Mouse (Mus musculus): Measurements from ENCODE around the gene Svopl. TPM values are rescaled to one million over a fixed set of nuclear protein-coding genes. Genes with fewer than 3 reads are reported as not detected.

Svopl gene
- polyA plus RNA-seq, 1 experiment, result 13.5 TPM

DNA sequence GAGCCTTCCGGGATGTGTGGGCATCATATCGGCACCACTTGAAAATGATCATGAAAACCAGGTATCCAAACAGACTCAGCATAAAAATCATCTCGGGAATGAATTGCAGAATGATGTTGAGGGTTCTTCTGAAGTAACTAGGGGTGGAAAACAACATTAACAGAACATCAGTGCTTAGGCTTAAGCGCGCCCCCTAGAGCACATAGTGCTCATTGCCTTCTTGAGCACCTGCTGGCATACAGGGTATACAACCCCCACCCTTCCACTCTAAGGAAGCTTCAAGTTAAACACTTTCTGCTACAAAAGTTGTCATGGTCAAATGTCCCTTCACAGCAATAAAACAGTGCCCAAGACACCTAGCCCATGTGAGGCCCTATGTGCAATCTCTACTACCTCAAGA is 12.0 kb upstream of the Svopl start:
- no peak for TF ChIP-seq POLR2A (IDR thresholded peaks at IDR 0.05; ENCODE audit: low read depth, low read length)
- peak; percentile 48; the same call in 1 of the 2 replicates for TF ChIP-seq CTCF (conservative IDR thresholded peaks at IDR 0.05; ENCODE audit: insufficient read depth, insufficient read length, low read depth, low read length)
- Histone ChIP-seq H3K27me3 (replicated peaks; ENCODE audit: control insufficient read depth, insufficient read depth, low read length) (no peaks in the 10 kb centered on the region), H3K36me3 (ENCODE audit: control insufficient read depth, insufficient read depth, low read length) (no peaks in the 10 kb centered on the region; the same call in none of the 2 replicates), H3K4me3 (ENCODE audit: insufficient read depth, low read depth, low read length) (no peak overlapping the region), H3K4me1 (ENCODE audit: control insufficient read depth, insufficient read depth, low read length) (no peaks in the 10 kb centered on the region), H3K27ac (ENCODE audit: insufficient read depth, low read depth, low read length) (no peak overlapping the region)
- WGBS, result 59% methylated on average over 5 of the region's 5 CpGs
- DNase-seq, result no peak

- Histone ChIP-seq H3K36me3 (ENCODE audit: control insufficient read depth, insufficient read depth, low read length) (peaks cover 2% of the 10 kb centered on the region), H3K4me1 (ENCODE audit: control insufficient read depth, insufficient read depth, low read length) (no peaks in the 10 kb centered on the region), H3K27ac (ENCODE audit: insufficient read depth, low read depth, low read length) (peak overlapping the region; percentile 84), H3K27me3 (replicated peaks; ENCODE audit: control insufficient read depth, insufficient read depth, low read length) (no peaks in the 10 kb centered on the region), H3K4me3 (ENCODE audit: insufficient read depth, low read depth, low read length) (no peak overlapping the region)
- TF ChIP-seq CTCF (conservative IDR thresholded peaks at IDR 0.05; ENCODE audit: insufficient read depth, insufficient read length, low read depth, low read length) (no peak), POLR2A (IDR thresholded peaks at IDR 0.05; ENCODE audit: low read depth, low read length) (no peak)
- 63% methylated on average over 15 of the region's 15 CpGs for WGBS
- peak; percentile 65 for DNase-seq
Observed at GRCm38 (mm10) chr6:38055471-38056330, 8.9 kb upstream of the Svopl start.

- no peak overlapping the region for H3K27ac ChIP-seq (ENCODE audit: insufficient read depth, low read depth, low read length)
- H3K4me1 ChIP-seq (ENCODE audit: control insufficient read depth, insufficient read depth, low read length), result 0 out of 2 replicates have a peak, but pooled peaks cover 2% of the 10 kb centered on the region
Observed at GRCm38 (mm10) chr6:38049601-38050000, 2.8 kb upstream of the Svopl start.

DNA sequence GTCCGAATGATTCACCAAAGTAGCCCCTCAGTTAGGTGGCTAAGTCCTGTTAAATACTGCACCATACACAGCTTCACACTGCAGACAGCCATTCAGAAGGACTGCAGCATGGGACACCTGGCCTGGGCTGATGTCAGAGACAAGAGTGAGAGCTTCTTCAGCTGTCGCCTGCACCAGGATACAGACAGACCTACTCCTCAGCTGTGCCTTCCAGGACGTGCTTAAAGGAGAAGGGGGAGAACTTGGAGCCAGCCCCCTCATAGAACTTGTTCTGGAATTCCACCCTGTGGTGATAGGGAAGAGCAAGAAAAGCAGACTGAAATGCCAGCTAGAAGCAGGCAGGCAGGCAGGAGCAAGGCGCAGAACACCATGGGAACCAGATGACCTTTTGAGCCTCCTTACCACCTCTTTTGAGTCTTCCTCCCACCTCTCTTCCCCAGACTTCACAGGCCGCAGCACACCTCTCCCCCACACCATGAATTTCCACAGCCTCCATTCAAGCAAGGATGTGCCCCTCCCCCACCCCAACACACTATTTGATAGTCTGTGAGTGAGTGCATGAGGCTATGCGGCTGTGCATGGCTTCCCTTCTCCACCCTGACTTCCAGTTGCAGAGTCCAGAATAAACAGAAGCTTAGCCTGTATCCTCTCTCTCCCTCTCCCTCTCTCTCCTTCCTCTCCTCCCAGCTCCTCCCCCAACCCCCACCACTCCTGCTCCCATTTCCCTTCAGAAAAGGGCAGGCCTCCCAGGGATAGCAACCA is 2.2 kb upstream of the Svopl start:
- no peak for DNase-seq
- Histone ChIP-seq H3K4me3 (ENCODE audit: insufficient read depth, low read depth, low read length) (no peak overlapping the region), H3K36me3 (ENCODE audit: control insufficient read depth, insufficient read depth, low read length) (peaks cover 2% of the 10 kb centered on the region), H3K27me3 (replicated peaks; ENCODE audit: control insufficient read depth, insufficient read depth, low read length) (no peaks in the 10 kb centered on the region), H3K4me1 (ENCODE audit: control insufficient read depth, insufficient read depth, low read length) (0 out of 2 replicates have a peak, but pooled peaks cover 2% of the 10 kb centered on the region), H3K27ac (ENCODE audit: insufficient read depth, low read depth, low read length) (no peak overlapping the region)
- whole genome bisulfite sequencing, result 57% methylated on average over 6 of the region's 6 CpGs
- TF ChIP-seq CTCF (conservative IDR thresholded peaks at IDR 0.05; ENCODE audit: insufficient read depth, insufficient read length, low read depth, low read length) (no peak), POLR2A (IDR thresholded peaks at IDR 0.05; ENCODE audit: low read depth, low read length) (no peak)

More at GRCm38 (mm10) chr6:38049601-38050000, 2.8 kb upstream of the Svopl start:
- TF ChIP-seq POLR2A (IDR thresholded peaks at IDR 0.05; ENCODE audit: low read depth, low read length) (no peak), CTCF (conservative IDR thresholded peaks at IDR 0.05; ENCODE audit: insufficient read depth, insufficient read length, low read depth, low read length) (0 out of 2 replicates have a peak, but pooled peaks have one; percentile 14)
- 76% methylated on average over 6 of the region's 6 CpGs for WGBS
- Histone ChIP-seq H3K4me3 (ENCODE audit: insufficient read depth, low read depth, low read length) (no peak overlapping the region), H3K36me3 (ENCODE audit: control insufficient read depth, insufficient read depth, low read length) (peaks cover 2% of the 10 kb centered on the region), H3K27me3 (replicated peaks; ENCODE audit: control insufficient read depth, insufficient read depth, low read length) (no peaks in the 10 kb centered on the region)
- no peak for DNase-seq

DNA sequence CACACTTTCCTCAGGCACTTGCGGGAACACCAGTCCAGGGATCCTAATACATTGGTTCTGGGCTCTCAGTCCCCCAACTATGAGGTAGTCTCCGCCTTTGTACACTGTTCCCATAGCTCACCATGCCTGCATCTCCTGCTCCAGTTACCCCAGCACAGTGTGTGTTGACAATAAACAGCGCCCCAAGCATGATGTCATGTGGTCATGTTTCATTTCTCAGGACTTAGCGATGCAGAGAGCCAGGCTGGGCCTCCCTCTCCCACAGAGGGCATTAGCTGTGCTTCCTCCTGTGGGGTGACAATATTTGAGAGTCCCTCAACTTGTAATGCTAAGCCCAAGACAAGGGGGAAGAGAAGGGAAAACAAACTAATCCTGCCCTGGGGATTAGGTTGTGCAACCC is 1.2 kb upstream of the Svopl start:
- TF ChIP-seq POLR2A (IDR thresholded peaks at IDR 0.05; ENCODE audit: low read depth, low read length) (no peak), CTCF (conservative IDR thresholded peaks at IDR 0.05; ENCODE audit: insufficient read depth, insufficient read length, low read depth, low read length) (no peak)
- no peak overlapping the region for H3K27ac ChIP-seq (ENCODE audit: insufficient read depth, low read depth, low read length)

GRCm38 (mm10) chr6:38032801-38033566 is 13.8 kb downstream of the Svopl start:
- H3K36me3 ChIP-seq (ENCODE audit: control insufficient read depth, insufficient read depth, low read length), result peaks cover 1% of the 10 kb centered on the region; the same call in 1 of the 2 replicates
- H3K27ac ChIP-seq (ENCODE audit: insufficient read depth, low read depth, low read length), result peak overlapping the region; percentile 59; the same call in 1 of the 2 replicates
- no peaks in the 10 kb centered on the region for H3K27me3 ChIP-seq (replicated peaks; ENCODE audit: control insufficient read depth, insufficient read depth, low read length)
- H3K4me3 ChIP-seq (ENCODE audit: insufficient read depth, low read depth, low read length), result no peak overlapping the region
- no peaks in the 10 kb centered on the region for H3K4me1 ChIP-seq (ENCODE audit: control insufficient read depth, insufficient read depth, low read length)
- DNase-seq, result peak; percentile 43
- no peak for TF ChIP-seq POLR2A (IDR thresholded peaks at IDR 0.05; ENCODE audit: low read depth, low read length)
- TF ChIP-seq CTCF (conservative IDR thresholded peaks at IDR 0.05; ENCODE audit: insufficient read depth, insufficient read length, low read depth, low read length), result no peak
- 68% methylated on average over 5 of the region's 5 CpGs for WGBS

More for the DNA sequence above, 1.2 kb upstream of the Svopl start:
- WGBS, result 72% methylated on average over 4 of the region's 4 CpGs
- Histone ChIP-seq H3K4me1 (ENCODE audit: control insufficient read depth, insufficient read depth, low read length) (0 out of 2 replicates have a peak, but pooled peaks cover 2% of the 10 kb centered on the region), H3K36me3 (ENCODE audit: control insufficient read depth, insufficient read depth, low read length) (no peaks in the 10 kb centered on the region; the same call in 1 of the 2 replicates), H3K27me3 (replicated peaks; ENCODE audit: control insufficient read depth, insufficient read depth, low read length) (no peaks in the 10 kb centered on the region), H3K4me3 (ENCODE audit: insufficient read depth, low read depth, low read length) (no peak overlapping the region)
- DNase-seq, result peak; percentile 15
